Mouse (Mus musculus) olfactory bulb, adult 2 months (tissue): ENCODE results near the gene Trak1. TPM values are rescaled to one million over a fixed set of nuclear protein-coding genes. Genes with fewer than 3 reads are reported as not detected.

ENCODE experiments used
- H3K27ac ChIP-seq: fragments of 200-500 bp; 2 replicates; pipeline ENCODE4 v1.5.1; 2012; ENCODE audit warnings: low read depth, low read length; ENCODE audit not compliant: insufficient read depth
- H3K4me1 ChIP-seq: fragments of 200-500 bp; 2 replicates; pipeline ENCODE4 v1.6.1; 2012; ENCODE audit warnings: low read length; ENCODE audit not compliant: control insufficient read depth, insufficient read depth
- H3K4me3 ChIP-seq: fragments of 200-500 bp; 2 replicates; pipeline ENCODE4 v1.5.1; 2012; ENCODE audit warnings: mild to moderate bottlenecking, low read depth, low read length, moderate library complexity; ENCODE audit not compliant: insufficient read depth
- CTCF ChIP-seq: fragments of 200-500 bp; IDR thresholded peaks from 2 replicates; pipeline ENCODE4 v1.5.1; 2012; ENCODE audit warnings: low read depth, mild to moderate bottlenecking, low read length, moderate library complexity; ENCODE audit not compliant: insufficient read depth
- POLR2A ChIP-seq: fragments of 200-500 bp; IDR thresholded peaks from 2 replicates; pipeline ENCODE4 v1.6.1; 2012; ENCODE audit warnings: mild to moderate bottlenecking, low read depth, low read length, moderate library complexity; ENCODE audit not compliant: insufficient read depth
- WGBS: fragments of 180-500 bp; shearing (Covaris S2); methylation state at CpG from one replicate; pipeline ENCODE4 v1.1.7; 2018; 5-methylcytosine and 5-hydroxymethylcytosine counted together
- polyA plus RNA-seq: library from polyadenylated mRNA; stranded (reverse); fragments of >200 nt; gene quantifications from 2 replicates; pipeline ENCODE4 v1.2.4, GENCODE M21; 2012; ENCODE audit warnings: low replicate concordance; ENCODE audit not compliant: missing spikeins, insufficient read depth, insufficient read length

Gene Trak1
- polyA plus RNA-seq, 1 experiment = not detected

- H3K4me3 ChIP-seq = peak overlapping the region; percentile 53
- H3K27ac ChIP-seq = no peak overlapping the region
- TF ChIP-seq POLR2A = no peak
- WGBS = 95% methylated on average over 8 of the region's 8 CpGs
- peaks cover 13% of the 10 kb centered on the region for H3K4me1 ChIP-seq
Observed at GRCm38 (mm10) chr9:121405088-121405681, 107.9 kb downstream of the Trak1 start.

GRCm38 (mm10) chr9:121405792-121406191 lies 108.5 kb downstream of the Trak1 start:
- Histone ChIP-seq H3K27ac (peak overlapping the region; percentile 17; the same call in 1 of the 2 replicates), H3K4me1 (peaks cover 10% of the 10 kb centered on the region; the same call in 1 of the 2 replicates), H3K4me3 (no peak overlapping the region)
- no peak for TF ChIP-seq CTCF
- no peak for TF ChIP-seq POLR2A
- 72% methylated on average over 4 of the region's 4 CpGs for WGBS

GRCm38 (mm10) chr9:121414237-121414636 lies 116.9 kb downstream of the Trak1 start:
- TF ChIP-seq POLR2A (no peak), CTCF (no peak)
- H3K4me3 ChIP-seq = no peak overlapping the region
- no peak overlapping the region for H3K27ac ChIP-seq
- WGBS = 49% methylated on average over 12 of the region's 12 CpGs
- peaks cover 20% of the 10 kb centered on the region for H3K4me1 ChIP-seq

- H3K27ac ChIP-seq = no peak overlapping the region
- 56% methylated on average over 19 of the region's 19 CpGs for WGBS
- TF ChIP-seq POLR2A (no peak), CTCF (no peak)
Observed at GRCm38 (mm10) chr9:121415626-121416241, 118.4 kb downstream of the Trak1 start.

GRCm38 (mm10) chr9:121416460-121416859 lies 119.2 kb downstream of the Trak1 start:
- H3K4me3 ChIP-seq = no peak overlapping the region
- no peak overlapping the region for H3K27ac ChIP-seq
- H3K4me1 ChIP-seq = peaks cover 24% of the 10 kb centered on the region
- 88% methylated on average over 5 of the region's 5 CpGs for WGBS
- no peak for TF ChIP-seq POLR2A
- no peak for TF ChIP-seq CTCF

More at GRCm38 (mm10) chr9:121415626-121416241, 118.4 kb downstream of the Trak1 start:
- Histone ChIP-seq H3K4me1 (peaks cover 21% of the 10 kb centered on the region), H3K4me3 (no peak overlapping the region)

GRCm38 (mm10) chr9:121416872-121417637 lies 119.8 kb downstream of the Trak1 start:
- H3K4me1 ChIP-seq = peaks cover 30% of the 10 kb centered on the region
- no peak overlapping the region for H3K27ac ChIP-seq
- 58% methylated on average over 7 of the region's 7 CpGs for WGBS
- TF ChIP-seq CTCF (no peak), POLR2A (no peak)
- no peak overlapping the region for H3K4me3 ChIP-seq

- H3K27ac ChIP-seq = no peak overlapping the region
- TF ChIP-seq CTCF (no peak), POLR2A (no peak)
- WGBS = 66% methylated on average over 3 of the region's 3 CpGs
- H3K4me3 ChIP-seq = no peak overlapping the region
- H3K4me1 ChIP-seq = peaks cover 31% of the 10 kb centered on the region
Observed at GRCm38 (mm10) chr9:121419011-121419410, 121.7 kb downstream of the Trak1 start.

- TF ChIP-seq POLR2A (no peak), CTCF (no peak)
- Histone ChIP-seq H3K27ac (no peak overlapping the region), H3K4me1 (peaks cover 33% of the 10 kb centered on the region), H3K4me3 (no peak overlapping the region)
- 74% methylated on average over 7 of the region's 7 CpGs for WGBS
Observed at GRCm38 (mm10) chr9:121419573-121419972, 122.3 kb downstream of the Trak1 start.

- no peak overlapping the region for H3K4me3 ChIP-seq
- no peak for TF ChIP-seq CTCF
- TF ChIP-seq POLR2A = no peak
- H3K4me1 ChIP-seq = peaks cover 30% of the 10 kb centered on the region
- H3K27ac ChIP-seq = no peak overlapping the region
- WGBS = 79% methylated on average over 6 of the region's 6 CpGs
Observed at GRCm38 (mm10) chr9:121420817-121421216, 123.5 kb downstream of the Trak1 start.
